Mouse (Mus musculus) spleen, adult 2 months (tissue): ENCODE measurements around the gene Cog5. TPM values are rescaled to one million over a fixed set of nuclear protein-coding genes. Genes with fewer than 3 reads are reported as not detected.

Experiments
- DNase-seq, 2 experiments: peaks; one replicate each; pipeline versions ENCODE4 v3.0.0 to v3.0.0-alpha.2; 2012 to 2021; ENCODE audit warnings: low spot score in 2 of 2, low read depth in 1 of 2
- H3K27ac ChIP-seq: fragments of 200-500 bp; 2 replicates; pipeline ENCODE4 v1.5.1; 2012; ENCODE audit warnings: low read length, inconsistent platforms; ENCODE audit not compliant: insufficient read depth
- H3K27me3 ChIP-seq: fragments of 200-500 bp; 2 replicates; pipeline ENCODE4 v1.6.1; 2012; ENCODE audit warnings: mild to moderate bottlenecking, moderate library complexity, low read length, inconsistent platforms; ENCODE audit not compliant: control insufficient read depth, insufficient read depth
- H3K36me3 ChIP-seq: fragments of 200-500 bp; 2 replicates; pipeline ENCODE4 v1.6.1; 2012; ENCODE audit warnings: mild to moderate bottlenecking, low read length, inconsistent platforms; ENCODE audit not compliant: control insufficient read depth, insufficient read depth
- H3K4me1 ChIP-seq: fragments of 200-500 bp; 2 replicates; pipeline ENCODE4 v1.6.1; 2011; ENCODE audit warnings: inconsistent platforms; ENCODE audit not compliant: control insufficient read depth, insufficient read depth, insufficient read length
- H3K4me3 ChIP-seq: fragments of 200-500 bp; 2 replicates; pipeline ENCODE4 v1.5.1; 2011; ENCODE audit warnings: mild to moderate bottlenecking, inconsistent platforms; ENCODE audit not compliant: insufficient read depth, insufficient read length; ENCODE audit errors: extremely low read depth
- CTCF ChIP-seq: fragments of 200-500 bp; IDR thresholded peaks from 2 replicates; pipeline ENCODE4 v1.5.1; 2011; ENCODE audit warnings: mild to moderate bottlenecking, inconsistent platforms; ENCODE audit not compliant: insufficient read depth, insufficient read length, insufficient replicate concordance; ENCODE audit errors: extremely low read depth
- POLR2A ChIP-seq: fragments of 200-500 bp; IDR thresholded peaks from 2 replicates; pipeline ENCODE4 v1.6.1; 2011; ENCODE audit warnings: low read depth, low read length, inconsistent platforms
- WGBS: fragments of 180-500 bp; shearing (Covaris S2); methylation state at CpG from one replicate; pipeline ENCODE4 v1.1.7; 2018; 5-methylcytosine and 5-hydroxymethylcytosine counted together
- polyA plus RNA-seq: library from polyadenylated mRNA; depleted of rRNA; stranded (reverse); fragments of >200 nt; gene quantifications from 2 replicates; pipeline ENCODE4 v1.2.3, GENCODE M21; 2012

Cog5 gene
- polyA plus RNA-seq, 1 experiment = 11.7 TPM

- Histone ChIP-seq H3K27ac (no peak overlapping the region), H3K4me1 (no peaks in the 10 kb centered on the region; the same call in 1 of the 2 replicates), H3K27me3 (no peaks in the 10 kb centered on the region), H3K36me3 (peaks cover 42% of the 10 kb centered on the region), H3K4me3 (no peak overlapping the region)
- no peak for DNase-seq
- WGBS = 91% methylated on average over 3 of the region's 3 CpGs
- no peak for TF ChIP-seq CTCF
- no peak for TF ChIP-seq POLR2A
Observed at GRCm38 (mm10) chr12:31928498-31928897, 273.8 kb downstream of the Cog5 start.

- TF ChIP-seq CTCF = no peak
- no peak for TF ChIP-seq POLR2A
- H3K27me3 ChIP-seq = no peaks in the 10 kb centered on the region
- 97% methylated on average over 3 of the region's 3 CpGs for WGBS
- peaks cover 41% of the 10 kb centered on the region for H3K36me3 ChIP-seq
- no peak for DNase-seq
- H3K27ac ChIP-seq = no peak overlapping the region
- H3K4me3 ChIP-seq = no peak overlapping the region
- no peaks in the 10 kb centered on the region; the same call in 1 of the 2 replicates for H3K4me1 ChIP-seq
Observed at GRCm38 (mm10) chr12:31931818-31932217, 277.1 kb downstream of the Cog5 start.

GRCm38 (mm10) chr12:31936657-31937300 is 282.1 kb downstream of the Cog5 start:
- Histone ChIP-seq H3K36me3 (peaks cover 40% of the 10 kb centered on the region), H3K27me3 (no peaks in the 10 kb centered on the region), H3K4me3 (no peak overlapping the region), H3K4me1 (no peaks in the 10 kb centered on the region), H3K27ac (no peak overlapping the region)
- no peak for TF ChIP-seq CTCF
- TF ChIP-seq POLR2A = no peak
- no peak for DNase-seq
- 94% methylated on average over 6 of the region's 6 CpGs for whole genome bisulfite sequencing

- 87% methylated on average over 3 of the region's 3 CpGs for WGBS
- no peak overlapping the region for H3K4me3 ChIP-seq
- TF ChIP-seq CTCF (no peak), POLR2A (no peak)
- H3K4me1 ChIP-seq = no peaks in the 10 kb centered on the region
- DNase-seq = no peak
- no peak overlapping the region for H3K27ac ChIP-seq
- peaks cover 38% of the 10 kb centered on the region for H3K36me3 ChIP-seq
- H3K27me3 ChIP-seq = no peaks in the 10 kb centered on the region
Observed at GRCm38 (mm10) chr12:31937613-31938012, 282.9 kb downstream of the Cog5 start.

GRCm38 (mm10) chr12:31938391-31938997 is 283.8 kb downstream of the Cog5 start:
- H3K27ac ChIP-seq = no peak overlapping the region
- 85% methylated on average over 4 of the region's 4 CpGs for WGBS
- H3K4me1 ChIP-seq = no peaks in the 10 kb centered on the region

GRCm38 (mm10) chr12:31939026-31939425 is 284.4 kb downstream of the Cog5 start:
- Histone ChIP-seq H3K27me3 (no peaks in the 10 kb centered on the region), H3K36me3 (peaks cover 38% of the 10 kb centered on the region), H3K27ac (no peak overlapping the region), H3K4me3 (no peak overlapping the region), H3K4me1 (no peaks in the 10 kb centered on the region)
- no peak for DNase-seq
- TF ChIP-seq POLR2A = no peak
- no peak for TF ChIP-seq CTCF

More at GRCm38 (mm10) chr12:31938391-31938997, 283.8 kb downstream of the Cog5 start:
- TF ChIP-seq POLR2A (no peak), CTCF (no peak)
- peaks cover 38% of the 10 kb centered on the region for H3K36me3 ChIP-seq
- no peak overlapping the region for H3K4me3 ChIP-seq
- no peak for DNase-seq
- no peaks in the 10 kb centered on the region for H3K27me3 ChIP-seq

- WGBS = 85% methylated on average over 4 of the region's 4 CpGs
- no peak overlapping the region for H3K27ac ChIP-seq
- TF ChIP-seq CTCF (no peak), POLR2A (no peak)
- H3K4me3 ChIP-seq = no peak overlapping the region
- H3K36me3 ChIP-seq = peaks cover 22% of the 10 kb centered on the region
- H3K27me3 ChIP-seq = no peaks in the 10 kb centered on the region
- no peak for DNase-seq
- no peaks in the 10 kb centered on the region; the same call in 1 of the 2 replicates for H3K4me1 ChIP-seq
Observed at GRCm38 (mm10) chr12:31943020-31943654, 288.5 kb downstream of the Cog5 start.
